Mouse (Mus musculus) kidney, adult 18-20 months (tissue): ENCODE measurements around the gene Zcchc24.

Experiments
- DNase-seq: peaks from one replicate; pipeline ENCODE4 v3.0.0; 2021

Zcchc24 gene

GRCm38 (mm10) chr14:25746971-25747945 lies 21.6 kb downstream of the Zcchc24 start:
- DNase-seq, result no peak

DNA sequence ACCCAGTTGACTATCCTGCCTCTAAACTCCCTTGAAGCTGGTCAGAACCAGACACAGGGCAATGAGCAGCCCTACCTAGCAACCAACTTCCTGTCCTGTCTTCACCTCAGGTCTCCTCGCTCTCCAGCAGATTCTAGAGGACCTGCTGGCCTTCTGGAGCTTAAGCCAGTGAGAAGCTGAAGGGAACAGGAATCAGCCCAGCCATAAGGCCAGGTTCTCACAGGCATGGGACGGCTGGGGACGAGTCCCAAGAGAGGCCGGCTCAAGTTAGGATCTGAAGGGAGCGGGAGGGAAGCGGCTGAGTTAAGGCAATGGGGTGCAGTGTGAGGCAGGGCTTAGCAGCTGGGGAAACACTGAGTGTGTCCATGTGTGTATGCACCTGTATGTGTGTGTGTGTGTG lies 22.5 kb downstream of the Zcchc24 start:
- DNase-seq, result no peak

GRCm38 (mm10) chr14:25745365-25746184 lies 23.3 kb downstream of the Zcchc24 start:
- no peak for DNase-seq

DNA sequence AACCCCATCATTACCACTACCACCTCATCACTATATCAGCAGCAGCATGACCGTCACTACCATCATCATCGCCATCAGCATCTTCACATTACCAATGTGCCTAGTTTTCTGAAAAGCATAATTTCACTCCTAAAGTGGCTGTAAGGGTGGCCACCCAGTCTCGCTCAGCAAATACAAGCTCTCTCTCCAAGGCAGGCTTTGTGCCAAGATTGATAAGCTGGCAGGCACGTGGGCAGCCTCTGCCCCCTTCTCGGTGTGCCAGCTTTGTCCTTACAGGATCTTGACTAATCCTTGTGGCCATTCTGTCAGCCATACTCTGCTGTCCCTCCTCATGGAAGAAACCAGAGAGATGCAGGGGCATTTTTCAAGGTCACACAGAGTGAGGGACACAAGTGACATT lies 25.9 kb downstream of the Zcchc24 start:
- DNase-seq, result no peak

GRCm38 (mm10) chr14:25741840-25742367 lies 26.9 kb downstream of the Zcchc24 start:
- DNase-seq, result no peak

- no peak for DNase-seq
Measured at GRCm38 (mm10) chr14:25741211-25741610, 27.6 kb downstream of the Zcchc24 start.

DNA sequence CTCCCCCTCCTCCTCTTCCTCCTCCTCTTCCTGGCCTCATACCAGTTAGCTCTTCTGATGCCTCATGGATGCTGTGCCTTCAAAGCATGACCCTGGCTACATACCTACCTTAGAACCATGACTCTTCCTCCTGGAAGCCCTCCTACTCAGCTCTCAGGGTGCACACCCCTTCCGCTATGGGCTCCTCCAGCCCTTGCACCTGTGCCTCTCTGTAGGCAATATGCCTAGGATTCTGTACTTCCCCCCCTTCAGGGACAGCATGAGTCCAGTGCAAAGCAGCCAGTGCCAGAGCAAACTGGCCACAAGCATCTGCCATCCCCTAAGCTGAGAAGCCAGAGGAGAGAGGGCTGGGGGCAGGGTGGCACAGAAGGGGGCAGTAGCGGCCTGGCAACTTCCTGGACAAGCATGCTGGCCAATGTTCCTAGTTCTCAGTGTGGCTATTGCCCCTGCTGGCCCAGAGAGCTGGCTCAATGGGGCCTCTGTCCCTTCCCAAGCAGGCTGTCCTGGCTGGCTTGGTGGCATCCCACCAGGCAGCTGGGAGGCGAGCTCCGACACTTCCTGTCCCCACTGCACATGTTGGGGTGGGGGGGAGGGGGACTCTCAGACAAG lies 28.8 kb downstream of the Zcchc24 start:
- no peak for DNase-seq

- DNase-seq, result no peak
Measured at GRCm38 (mm10) chr14:25738591-25739001, 30.2 kb downstream of the Zcchc24 start.

DNA sequence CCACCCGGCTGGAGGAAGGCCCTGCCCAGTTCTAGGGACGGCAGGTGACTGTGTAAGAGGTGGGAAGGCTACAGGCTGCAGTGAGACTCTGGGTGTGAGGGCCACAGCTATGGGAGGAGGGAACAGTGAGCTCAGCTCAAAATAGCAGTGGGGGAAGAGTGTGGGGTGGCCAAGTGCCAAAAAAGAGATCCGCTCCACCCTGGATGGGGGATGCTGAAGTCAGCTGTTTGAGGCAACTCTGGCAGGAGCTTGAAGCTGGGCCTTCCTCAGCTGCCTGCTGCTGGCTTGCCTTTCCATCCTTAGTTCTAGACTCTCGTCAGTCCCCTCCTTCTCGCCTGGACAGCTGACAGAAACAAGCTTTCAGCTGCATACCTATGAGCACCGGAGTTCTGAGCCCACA lies 32.2 kb downstream of the Zcchc24 start:
- DNase-seq, result peak; percentile 34

DNA sequence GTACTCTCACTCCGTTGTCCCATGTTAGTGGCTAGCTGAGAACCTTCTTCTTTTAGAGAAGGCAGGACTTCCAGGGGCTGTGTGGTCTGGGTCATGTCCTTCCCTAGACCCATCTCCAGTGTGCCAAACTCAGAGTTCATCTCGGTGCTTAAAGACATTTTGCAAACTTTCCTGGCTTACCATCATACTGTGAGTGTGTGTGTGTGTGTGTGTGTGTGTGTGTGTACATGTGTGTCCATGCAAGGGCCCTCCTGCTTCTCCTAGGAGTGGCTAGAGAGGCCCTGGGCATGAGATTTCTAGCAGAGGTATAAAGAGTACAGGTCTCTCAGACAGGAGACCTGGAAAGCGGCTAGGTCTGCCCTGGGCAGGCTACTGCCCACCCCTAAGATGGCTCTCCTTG lies 32.7 kb downstream of the Zcchc24 start:
- no peak for DNase-seq

- no peak for DNase-seq
Measured at GRCm38 (mm10) chr14:25734736-25735716, 33.8 kb downstream of the Zcchc24 start.

- no peak for DNase-seq
Measured at GRCm38 (mm10) chr14:25727149-25727510, 41.7 kb downstream of the Zcchc24 start.

GRCm38 (mm10) chr14:25726226-25727148 lies 42.4 kb downstream of the Zcchc24 start:
- peak; percentile 52 for DNase-seq

DNA sequence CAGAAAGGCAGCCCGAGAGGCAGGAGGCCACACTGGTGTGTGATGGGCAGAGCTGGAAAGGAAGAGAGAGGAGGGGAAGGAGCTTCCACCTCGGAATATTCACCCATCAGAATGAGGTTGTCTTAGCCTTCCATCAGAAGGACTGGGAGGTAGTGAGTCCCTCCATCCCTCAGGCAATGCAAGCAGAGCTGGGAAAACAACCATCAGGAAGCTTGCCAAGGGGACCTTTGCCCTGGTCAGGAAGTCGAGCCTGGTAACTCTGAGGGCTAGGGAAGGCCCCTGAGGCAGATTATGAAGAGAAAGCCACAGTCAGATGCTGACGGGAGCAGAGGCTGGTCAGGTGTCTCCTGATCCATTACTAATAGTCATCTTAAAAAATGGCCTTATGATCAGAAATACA lies 43.1 kb downstream of the Zcchc24 start:
- DNase-seq, result peak; percentile 43

DNA sequence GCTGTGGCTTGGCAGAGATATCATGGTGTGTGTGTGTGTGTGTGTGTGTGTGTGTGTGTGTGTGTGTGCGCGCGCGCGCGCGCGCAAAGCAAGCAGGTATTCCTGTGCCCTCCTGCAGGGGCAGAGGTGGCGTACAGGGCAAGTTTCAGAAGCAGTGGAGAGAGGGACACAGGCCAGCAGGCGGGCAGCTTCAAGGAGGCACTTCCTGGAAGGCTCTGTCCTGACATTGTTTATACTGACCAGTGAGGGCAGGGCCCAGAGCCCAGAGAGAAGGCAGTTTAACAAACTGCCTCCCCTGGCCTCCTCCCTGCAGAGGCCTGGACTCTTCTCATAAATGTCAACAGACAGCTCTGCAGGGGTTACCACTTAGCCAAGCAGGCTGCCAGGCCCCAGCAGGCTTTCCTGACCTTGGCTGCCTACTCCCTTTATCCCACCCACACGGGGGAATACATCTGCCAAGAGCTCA lies 43.8 kb downstream of the Zcchc24 start:
- peak; percentile 56 for DNase-seq

DNA sequence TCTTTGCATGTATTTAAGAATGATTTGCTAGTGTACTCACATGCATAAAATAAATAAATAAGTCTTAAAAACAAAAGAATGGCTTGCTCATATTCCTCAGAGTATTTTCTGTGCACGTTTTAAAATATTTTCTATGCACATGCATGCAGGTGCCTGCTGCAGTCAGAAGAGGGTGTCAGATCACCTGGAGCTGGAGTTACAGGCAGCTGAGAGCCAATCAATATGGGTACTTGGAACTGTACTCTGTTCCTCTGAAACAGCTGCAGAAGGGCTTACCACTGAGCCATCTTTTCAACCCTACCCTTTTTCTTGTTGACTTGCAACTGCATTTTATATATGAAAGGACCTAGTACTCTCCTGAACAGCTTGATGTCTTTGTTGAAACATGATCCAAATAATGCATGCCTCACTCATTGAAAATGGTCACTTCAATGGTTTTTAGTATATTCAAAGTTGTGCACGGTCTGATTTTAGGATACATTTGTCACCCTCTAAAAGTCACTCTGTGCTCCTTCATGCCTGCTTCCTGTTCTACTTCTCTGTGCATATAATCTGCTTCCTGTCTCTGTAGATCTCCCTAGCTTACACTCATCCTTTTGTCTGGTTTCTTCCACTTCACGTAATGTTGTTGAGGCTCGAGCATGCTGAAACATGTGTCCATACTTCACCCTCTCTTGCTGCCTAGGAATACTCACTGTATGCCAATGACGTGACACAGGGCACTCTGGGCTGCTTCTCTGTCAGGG lies 47.7 kb downstream of the Zcchc24 start:
- no peak for DNase-seq

DNA sequence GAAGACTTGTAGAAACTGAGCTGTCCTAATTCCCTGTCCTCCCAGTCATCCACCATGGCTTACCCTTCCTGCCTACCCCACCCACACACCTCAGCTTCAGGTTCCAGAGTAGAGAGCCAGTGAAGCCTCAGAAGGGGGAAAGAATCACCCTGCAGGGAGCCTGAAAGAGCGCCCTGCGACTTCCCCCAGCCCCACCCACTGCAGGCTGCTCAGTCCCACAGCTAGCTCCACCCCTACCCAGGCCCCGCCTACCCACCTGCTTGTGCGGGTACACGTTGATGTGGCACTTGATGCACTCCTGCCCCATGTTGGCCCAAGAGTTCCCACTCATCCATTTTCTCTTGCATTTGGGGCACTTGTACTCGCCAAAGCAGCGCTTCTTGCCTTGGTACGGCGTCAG lies 49.5 kb downstream of the Zcchc24 start:
- DNase-seq, result no peak

- no peak for DNase-seq
Measured at GRCm38 (mm10) chr14:25718471-25718870, 50.4 kb downstream of the Zcchc24 start.

GRCm38 (mm10) chr14:25717718-25718117 lies 51.1 kb downstream of the Zcchc24 start:
- no peak for DNase-seq

- no peak for DNase-seq
Measured at GRCm38 (mm10) chr14:25716528-25716927, 52.3 kb downstream of the Zcchc24 start.
